Mouse (Mus musculus) embryonic fibroblast, embryonic 13.5 days (primary cell): Measurements from ENCODE around the gene Tcf7l1. TPM values are rescaled to one million over a fixed set of nuclear protein-coding genes. Genes with fewer than 3 reads are reported as not detected.

Experiments used
- H3K27ac ChIP-seq: 2 replicates; pipeline ENCODE4 v1.5.1; 2012; ENCODE audit warnings: low read length, control low read depth, inconsistent platforms; ENCODE audit not compliant: insufficient read depth
- H3K4me1 ChIP-seq: 2 replicates; pipeline ENCODE4 v1.6.1; 2011; ENCODE audit warnings: low read length; ENCODE audit not compliant: control insufficient read depth, insufficient read depth
- H3K4me3 ChIP-seq: 2 replicates; pipeline ENCODE4 v1.5.1; 2011; ENCODE audit warnings: mild to moderate bottlenecking, control low read depth, low read length; ENCODE audit not compliant: insufficient read depth
- CTCF ChIP-seq: IDR thresholded peaks from 2 replicates; pipeline ENCODE4 v1.5.1; 2011; ENCODE audit warnings: mild to moderate bottlenecking, control low read depth, low read length, moderate library complexity, borderline replicate concordance; ENCODE audit not compliant: insufficient read depth
- POLR2A ChIP-seq: IDR thresholded peaks from 2 replicates; pipeline ENCODE4 v1.6.1; 2011; ENCODE audit warnings: low read depth, mild to moderate bottlenecking, control low read depth, low read length, moderate library complexity
- polyA plus RNA-seq: library from polyadenylated mRNA; stranded (reverse); fragments of >200 nt; gene quantifications from 2 replicates; pipeline ENCODE4 v1.2.4, GENCODE M21; 2011; ENCODE audit warnings: low read depth; ENCODE audit not compliant: missing spikeins, insufficient read length

Gene Tcf7l1
- polyA plus RNA-seq, 1 experiment: 54.0 TPM

GRCm38 (mm10) chr6:72714250-72714649 lies 74.8 kb downstream of the Tcf7l1 start:
- H3K4me3 ChIP-seq: no peak overlapping the region
- no peak overlapping the region for H3K27ac ChIP-seq
- TF ChIP-seq POLR2A (no peak), CTCF (no peak)
- H3K4me1 ChIP-seq: peaks cover 20% of the 10 kb centered on the region

- Histone ChIP-seq H3K27ac (peak overlapping the region; percentile 48), H3K4me1 (peaks cover 16% of the 10 kb centered on the region), H3K4me3 (no peak overlapping the region)
- no peak for TF ChIP-seq POLR2A
- no peak for TF ChIP-seq CTCF
These were observed 77.5 kb downstream of the Tcf7l1 start for GRCm38 (mm10) chr6:72711508-72712081.

GRCm38 (mm10) chr6:72710897-72711507 lies 78.1 kb downstream of the Tcf7l1 start:
- Histone ChIP-seq H3K4me1 (peaks cover 16% of the 10 kb centered on the region), H3K27ac (peak overlapping the region; percentile 48), H3K4me3 (no peak overlapping the region)
- TF ChIP-seq CTCF: no peak
- TF ChIP-seq POLR2A: no peak

- no peak for TF ChIP-seq POLR2A
- no peak for TF ChIP-seq CTCF
- H3K4me1 ChIP-seq: peaks cover 4% of the 10 kb centered on the region
- H3K4me3 ChIP-seq: no peak overlapping the region
- H3K27ac ChIP-seq: no peak overlapping the region
These were observed 89.5 kb downstream of the Tcf7l1 start for GRCm38 (mm10) chr6:72699467-72700126.

- H3K4me3 ChIP-seq: no peak overlapping the region
- no peak overlapping the region for H3K27ac ChIP-seq
- no peak for TF ChIP-seq CTCF
- no peak for TF ChIP-seq POLR2A
- peaks cover 5% of the 10 kb centered on the region for H3K4me1 ChIP-seq
These were observed 90.5 kb downstream of the Tcf7l1 start for GRCm38 (mm10) chr6:72698559-72698958.

- H3K4me3 ChIP-seq: no peak overlapping the region
- H3K27ac ChIP-seq: no peak overlapping the region
- no peak for TF ChIP-seq CTCF
- no peak for TF ChIP-seq POLR2A
- peaks cover 10% of the 10 kb centered on the region for H3K4me1 ChIP-seq
These were observed 92.3 kb downstream of the Tcf7l1 start for GRCm38 (mm10) chr6:72696601-72697335.

GRCm38 (mm10) chr6:72694791-72695204 lies 94.3 kb downstream of the Tcf7l1 start:
- H3K27ac ChIP-seq: no peak overlapping the region
- H3K4me1 ChIP-seq: peaks cover 10% of the 10 kb centered on the region
- TF ChIP-seq POLR2A (no peak), CTCF (no peak)
- H3K4me3 ChIP-seq: no peak overlapping the region

GRCm38 (mm10) chr6:72694047-72694790 lies 94.8 kb downstream of the Tcf7l1 start:
- Histone ChIP-seq H3K27ac (no peak overlapping the region), H3K4me3 (no peak overlapping the region), H3K4me1 (peaks cover 10% of the 10 kb centered on the region)
- TF ChIP-seq POLR2A: no peak

- no peak overlapping the region for H3K27ac ChIP-seq
- no peak for TF ChIP-seq CTCF
- H3K4me3 ChIP-seq: no peak overlapping the region
- peaks cover 10% of the 10 kb centered on the region for H3K4me1 ChIP-seq
These were observed 96.6 kb downstream of the Tcf7l1 start for GRCm38 (mm10) chr6:72692469-72692868.

- Histone ChIP-seq H3K4me3 (no peak overlapping the region), H3K27ac (no peak overlapping the region), H3K4me1 (peaks cover 10% of the 10 kb centered on the region)
- no peak for TF ChIP-seq POLR2A
- TF ChIP-seq CTCF: no peak
These were observed 97.5 kb downstream of the Tcf7l1 start for GRCm38 (mm10) chr6:72691549-72691948.
